Mouse (Mus musculus) hindbrain, embryonic 16.5 days (tissue): ENCODE results near the gene Zfp580. TPM values are rescaled to one million over a fixed set of nuclear protein-coding genes. Genes with fewer than 3 reads are reported as not detected.

Source experiments
- ATAC-seq: fragments of 200-750 bp; cut with Nextera tagmentation; 2 replicates; pipeline ENCODE4 v1.8.0; 2017; ENCODE audit warnings: moderate TSS enrichment, moderate library complexity
- H3K27ac ChIP-seq: fragments of 300-500 bp; sonication (generic); 2 replicates; pipeline ENCODE4 v1.5.1; 2014; ENCODE audit warnings: low read depth, mild to moderate bottlenecking, control low read depth, low read length, moderate library complexity
- H3K27me3 ChIP-seq: fragments of 300-500 bp; sonication (generic); replicated peaks from 2 replicates; pipeline ENCODE4 v1.6.1; 2014; ENCODE audit warnings: low read length; ENCODE audit not compliant: control insufficient read depth, insufficient read depth
- H3K36me3 ChIP-seq: fragments of 300-500 bp; sonication (generic); 2 replicates; pipeline ENCODE4 v1.6.1; 2014; ENCODE audit warnings: mild to moderate bottlenecking, low read length, moderate library complexity, mixed read lengths; ENCODE audit not compliant: control insufficient read depth, insufficient read depth
- H3K4me1 ChIP-seq: fragments of 300-500 bp; sonication (generic); 2 replicates; pipeline ENCODE4 v1.6.1; 2014; ENCODE audit warnings: low read depth, low read length; ENCODE audit not compliant: control insufficient read depth, insufficient read depth
- H3K4me2 ChIP-seq: fragments of 300-500 bp; sonication (generic); 2 replicates; pipeline ENCODE4 v1.6.1; 2014; ENCODE audit warnings: mild to moderate bottlenecking, low read length, control low read depth, moderate library complexity
- H3K4me3 ChIP-seq: fragments of 300-500 bp; sonication (generic); 2 replicates; pipeline ENCODE4 v1.5.1; 2014; ENCODE audit warnings: mild to moderate bottlenecking, low read length, control low read depth, moderate library complexity
- H3K9ac ChIP-seq: fragments of 300-500 bp; sonication (generic); 2 replicates; pipeline ENCODE4 v1.6.1; 2014; ENCODE audit warnings: low read depth, mild to moderate bottlenecking, control low read depth, low read length, moderate library complexity
- H3K9me3 ChIP-seq: fragments of 300-500 bp; sonication (generic); 2 replicates; pipeline ENCODE4 v1.6.1; 2014; ENCODE audit warnings: mild to moderate bottlenecking, low read length, moderate library complexity; ENCODE audit not compliant: control insufficient read depth
- WGBS: fragments of 180-500 bp; shearing (Covaris S2); extraction: QIAGEN DNeasy Blood & Tissue Kit; methylation state at CpG from one replicate; pipeline ENCODE4 v1.1.7; 2014; 5-methylcytosine and 5-hydroxymethylcytosine counted together
- polyA plus RNA-seq: library from polyadenylated mRNA; unstranded; fragments of >200 nt; fragmentation: Nextera tagmentation; extraction: Ambion mirVana; gene quantifications from 2 replicates; pipeline ENCODE4 v1.2.1, GENCODE M21; 2015

Gene Zfp580
- polyA plus RNA-seq, 1 experiment from 2014 or later, result 103 TPM

DNA sequence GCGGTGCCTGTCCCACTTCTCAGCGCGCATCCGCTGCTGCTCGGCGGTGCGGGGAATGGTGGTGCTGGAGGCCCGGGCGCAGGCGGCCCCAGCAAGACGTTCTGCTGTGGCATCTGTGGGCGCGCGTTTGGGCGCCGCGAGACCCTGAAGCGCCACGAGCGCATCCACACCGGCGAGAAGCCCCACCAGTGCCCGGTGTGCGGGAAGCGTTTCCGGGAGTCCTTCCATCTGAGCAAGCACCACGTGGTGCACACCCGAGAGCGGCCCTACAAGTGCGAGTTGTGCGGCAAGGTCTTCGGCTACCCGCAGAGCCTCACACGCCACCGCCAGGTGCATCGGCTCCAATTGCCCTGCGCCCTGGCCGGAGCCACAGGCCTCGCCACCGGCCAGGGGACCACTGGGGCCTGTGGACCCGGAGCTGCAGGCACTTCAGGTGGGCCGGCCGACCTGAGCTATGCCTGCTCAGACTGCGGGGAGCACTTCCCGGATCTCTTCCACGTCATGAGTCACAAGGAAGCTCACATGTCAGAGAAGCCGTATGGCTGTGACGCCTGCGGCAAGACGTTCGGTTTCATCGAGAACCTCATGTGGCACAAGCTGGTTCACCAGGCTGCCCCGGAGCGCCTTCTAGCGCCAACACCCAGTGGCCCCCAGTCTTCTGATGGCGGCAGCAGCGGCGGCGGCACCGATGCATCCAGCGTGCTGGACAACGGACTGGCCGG, 20.6 kb upstream of the Zfp580 start:
- no peak overlapping the region for H3K9ac ChIP-seq
- peaks cover 53% of the 10 kb centered on the region for H3K36me3 ChIP-seq
- no peak for ATAC-seq
- no peak overlapping the region for H3K4me3 ChIP-seq
- H3K9me3 ChIP-seq, result peaks cover 28% of the 10 kb centered on the region
- no peak overlapping the region for H3K27ac ChIP-seq
- no peak overlapping the region for H3K4me2 ChIP-seq
- 81% methylated on average over 62 of the region's 63 CpGs for whole genome bisulfite sequencing
- no peaks in the 10 kb centered on the region for H3K4me1 ChIP-seq
- no peaks in the 10 kb centered on the region for H3K27me3 ChIP-seq

- Histone ChIP-seq H3K27ac (no peak overlapping the region), H3K36me3 (peaks cover 58% of the 10 kb centered on the region), H3K9me3 (peaks cover 28% of the 10 kb centered on the region), H3K4me2 (no peak overlapping the region), H3K27me3 (no peaks in the 10 kb centered on the region), H3K4me3 (no peak overlapping the region), H3K4me1 (no peaks in the 10 kb centered on the region), H3K9ac (no peak overlapping the region)
- ATAC-seq, result no peak
- 72% methylated on average over 39 of the region's 46 CpGs for WGBS
Measured at GRCm38 (mm10) chr7:5031496-5031895, 19.8 kb upstream of the Zfp580 start.

- H3K4me3 ChIP-seq, result no peak within 1 kb of the TSS
- no peaks in the 10 kb centered on the region for H3K27me3 ChIP-seq
- WGBS, result 90% methylated on average over 3 of the region's 3 CpGs
- H3K9me3 ChIP-seq, result peaks cover 28% of the 10 kb centered on the region
- ATAC-seq, result no peak
- H3K9ac ChIP-seq, result no peak within 1 kb of the TSS
- H3K4me2 ChIP-seq, result no peak within 1 kb of the TSS
- H3K36me3 ChIP-seq, result peaks cover 55% of the 10 kb centered on the region
- peaks cover 5% of the 10 kb centered on the region; the same call in 1 of the 2 replicates for H3K4me1 ChIP-seq
- H3K27ac ChIP-seq, result no peak within 1 kb of the TSS
Measured at GRCm38 (mm10) chr7:5033818-5034217, 17.5 kb upstream of the Zfp580 start, which contains the start of gene 4632433K11Rik. TSS of gene 4632433K11Rik (plus strand) at chr7:5034118.

- Histone ChIP-seq H3K9ac (no peak overlapping the region), H3K4me3 (no peak overlapping the region), H3K36me3 (peaks cover 38% of the 10 kb centered on the region), H3K4me1 (peaks cover 5% of the 10 kb centered on the region; the same call in 1 of the 2 replicates), H3K27me3 (no peaks in the 10 kb centered on the region), H3K27ac (no peak overlapping the region), H3K9me3 (peaks cover 14% of the 10 kb centered on the region), H3K4me2 (no peak overlapping the region)
- WGBS, result 96% methylated on average over 17 of the region's 17 CpGs
- no peak for ATAC-seq
Measured at GRCm38 (mm10) chr7:5035628-5036027, 15.7 kb upstream of the Zfp580 start.

GRCm38 (mm10) chr7:5036136-5036535, 15.2 kb upstream of the Zfp580 start:
- Histone ChIP-seq H3K36me3 (peaks cover 33% of the 10 kb centered on the region), H3K4me3 (no peak overlapping the region), H3K27me3 (no peaks in the 10 kb centered on the region), H3K9ac (no peak overlapping the region), H3K4me1 (peaks cover 5% of the 10 kb centered on the region; the same call in 1 of the 2 replicates), H3K4me2 (no peak overlapping the region), H3K27ac (no peak overlapping the region), H3K9me3 (peaks cover 9% of the 10 kb centered on the region)
- WGBS, result 94% methylated on average over 9 of the region's 9 CpGs
- no peak for ATAC-seq

DNA sequence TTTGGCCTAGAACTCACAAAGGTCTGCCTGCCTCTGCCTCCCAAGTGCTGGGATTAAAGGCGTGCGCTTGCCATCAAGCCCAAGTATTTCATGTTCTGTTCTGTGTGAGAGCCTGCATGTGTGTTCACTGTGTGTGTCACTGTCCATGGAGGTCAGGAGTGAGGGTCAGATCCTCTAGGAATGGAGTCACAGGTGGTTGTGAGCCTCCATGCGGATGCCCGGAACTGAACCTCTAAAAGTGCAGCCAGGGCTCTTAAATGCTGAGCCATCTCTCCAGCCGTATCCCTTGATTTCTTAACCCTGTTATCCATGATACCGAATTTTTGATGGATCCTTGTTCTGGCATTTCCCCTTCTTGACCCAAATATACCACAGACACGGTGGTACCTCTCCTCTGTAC, 14.3 kb upstream of the Zfp580 start:
- Histone ChIP-seq H3K9ac (no peak overlapping the region), H3K4me1 (peaks cover 5% of the 10 kb centered on the region; the same call in 1 of the 2 replicates), H3K36me3 (peaks cover 24% of the 10 kb centered on the region), H3K27ac (no peak overlapping the region), H3K4me3 (no peak overlapping the region), H3K27me3 (no peaks in the 10 kb centered on the region), H3K4me2 (no peak overlapping the region; the same call in 1 of the 2 replicates), H3K9me3 (peaks cover under 1% of the 10 kb centered on the region; the same call in 1 of the 2 replicates)
- WGBS, result 94% methylated on average over 7 of the region's 7 CpGs
- no peak for ATAC-seq

GRCm38 (mm10) chr7:5037467-5037866, 13.9 kb upstream of the Zfp580 start:
- peaks cover 5% of the 10 kb centered on the region; the same call in 1 of the 2 replicates for H3K4me1 ChIP-seq
- peak overlapping the region; percentile 71; the same call in 1 of the 2 replicates for H3K9ac ChIP-seq
- H3K27ac ChIP-seq, result peak overlapping the region; percentile 91
- no peak for ATAC-seq
- peak overlapping the region; percentile 62 for H3K4me2 ChIP-seq
- peak overlapping the region; percentile 48 for H3K4me3 ChIP-seq
- H3K9me3 ChIP-seq, result no peaks in the 10 kb centered on the region
- H3K27me3 ChIP-seq, result no peaks in the 10 kb centered on the region
- 87% methylated on average over 8 of the region's 8 CpGs for WGBS
- H3K36me3 ChIP-seq, result peaks cover 19% of the 10 kb centered on the region

- no peaks in the 10 kb centered on the region for H3K27me3 ChIP-seq
- H3K4me2 ChIP-seq, result peak within 1 kb of the TSS; percentile 62
- peaks cover 13% of the 10 kb centered on the region for H3K36me3 ChIP-seq
- peaks cover 5% of the 10 kb centered on the region; the same call in 1 of the 2 replicates for H3K4me1 ChIP-seq
- peak within 1 kb of the TSS; percentile 91 for H3K27ac ChIP-seq
- H3K4me3 ChIP-seq, result peak within 1 kb of the TSS; percentile 48
- H3K9me3 ChIP-seq, result no peaks in the 10 kb centered on the region
- ATAC-seq, result peak; percentile 97
- 2% methylated on average over 48 of the region's 48 CpGs for WGBS
- peak within 1 kb of the TSS; percentile 71 for H3K9ac ChIP-seq
Measured at GRCm38 (mm10) chr7:5038109-5038732, 13.1 kb upstream of the Zfp580 start, which contains the start of gene Zfp784. TSS of gene Zfp784 (minus strand) at chr7:5038446.

- no peak for ATAC-seq
- peak overlapping the region; percentile 62 for H3K4me2 ChIP-seq
- H3K9me3 ChIP-seq, result no peaks in the 10 kb centered on the region
- no peaks in the 10 kb centered on the region for H3K27me3 ChIP-seq
- H3K4me3 ChIP-seq, result peak overlapping the region; percentile 48
- H3K27ac ChIP-seq, result peak overlapping the region; percentile 91; the same call in 1 of the 2 replicates
- peaks cover 5% of the 10 kb centered on the region; the same call in 1 of the 2 replicates for H3K4me1 ChIP-seq
- peaks cover 11% of the 10 kb centered on the region; the same call in 1 of the 2 replicates for H3K36me3 ChIP-seq
- 40% methylated on average over 5 of the region's 5 CpGs for WGBS
- H3K9ac ChIP-seq, result peak overlapping the region; percentile 71
Measured at GRCm38 (mm10) chr7:5038940-5039339, 12.4 kb upstream of the Zfp580 start.
